Mouse (Mus musculus) c-Kit-negative CD71-positive TER-119-positive erythroid progenitor cells, embryonic 14.5 days (primary cell): Measurements from ENCODE around the gene Sumf1.

Source experiments
- DNase-seq: peaks from one replicate; pipeline ENCODE4 v3.0.0-alpha.2; 2013; ENCODE audit warnings: low read depth, low spot score

Gene Sumf1

DNA sequence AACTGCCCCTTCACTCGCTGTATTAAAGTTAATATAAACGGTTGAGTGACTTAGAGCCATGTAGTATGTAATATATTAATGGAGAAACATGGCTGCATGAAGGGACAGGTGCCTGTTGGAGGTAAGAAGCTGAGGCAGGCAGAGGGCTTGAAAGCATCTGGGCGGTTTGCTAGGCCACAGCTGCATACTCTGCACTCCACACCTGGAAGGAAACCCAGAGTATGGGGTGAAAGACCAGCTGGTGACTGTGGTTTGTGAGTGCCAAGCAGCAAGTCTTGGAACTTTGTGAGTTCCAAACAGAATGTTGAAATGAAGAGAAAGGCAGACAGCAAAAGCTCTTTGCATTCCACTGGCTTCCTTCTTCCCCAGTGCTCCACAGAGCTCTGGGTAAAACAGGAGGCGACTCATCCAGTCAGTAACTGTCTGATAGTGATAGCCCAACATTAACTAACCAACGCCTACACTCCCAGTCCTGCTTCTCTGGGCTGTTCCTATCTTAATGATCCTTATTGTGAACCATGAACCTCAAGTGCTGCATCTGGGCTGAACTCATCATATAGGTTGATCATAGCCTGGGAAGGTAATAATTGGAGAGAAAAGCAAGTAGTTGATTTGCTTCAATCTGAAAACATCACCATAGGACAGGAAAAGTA lies 21.7 kb upstream of the Sumf1 start:
- no peak for DNase-seq

GRCm38 (mm10) chr6:108206145-108206544 lies 20.8 kb upstream of the Sumf1 start:
- DNase-seq: no peak

GRCm38 (mm10) chr6:108204322-108204721 lies 18.9 kb upstream of the Sumf1 start:
- DNase-seq: no peak

- DNase-seq: no peak
These were observed 12.9 kb upstream of the Sumf1 start for GRCm38 (mm10) chr6:108198286-108198685.

GRCm38 (mm10) chr6:108197117-108197516 lies 11.7 kb upstream of the Sumf1 start:
- DNase-seq: no peak

GRCm38 (mm10) chr6:108196665-108197064 lies 11.3 kb upstream of the Sumf1 start:
- no peak for DNase-seq

- no peak for DNase-seq
These were observed 7.2 kb upstream of the Sumf1 start for GRCm38 (mm10) chr6:108192632-108193031.

DNA sequence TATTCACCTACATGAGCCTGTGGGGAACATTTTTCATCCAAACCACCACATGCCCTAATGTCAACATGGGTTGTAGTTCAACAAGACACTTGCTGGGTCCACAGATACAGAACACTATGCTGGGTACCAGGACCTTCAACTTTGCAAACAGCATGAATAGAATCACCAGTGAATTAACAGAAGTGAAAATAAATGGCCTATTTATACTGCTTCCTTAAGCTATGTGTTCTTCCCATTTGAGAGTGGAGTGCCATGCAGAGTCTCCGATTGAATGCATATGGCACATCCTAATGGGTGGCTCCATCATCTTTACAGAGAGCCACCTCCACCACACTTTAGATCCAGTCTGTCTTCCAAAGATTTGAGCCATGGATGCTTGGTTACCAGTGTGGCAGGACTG lies 5.3 kb upstream of the Sumf1 start:
- no peak for DNase-seq

DNA sequence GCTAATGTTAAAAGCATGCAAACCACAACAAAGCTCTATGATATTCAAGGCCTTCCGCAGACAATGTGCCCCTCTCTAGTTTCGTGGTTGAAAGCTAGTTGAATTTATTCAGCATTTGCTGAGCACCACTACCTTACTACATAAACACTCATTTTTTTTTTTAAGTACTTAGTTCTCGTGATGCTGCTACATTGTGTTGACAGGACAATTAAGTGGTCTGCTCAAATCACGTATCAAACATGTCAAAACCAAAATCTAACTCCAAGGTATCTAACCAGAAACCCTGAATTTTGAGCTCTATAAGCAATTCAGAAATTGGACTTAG lies 265 bp upstream of the Sumf1 start:
- DNase-seq: no peak

GRCm38 (mm10) chr6:108179087-108179486 lies 6.3 kb downstream of the Sumf1 start:
- DNase-seq: no peak

- no peak for DNase-seq
These were observed 11.2 kb downstream of the Sumf1 start for GRCm38 (mm10) chr6:108174181-108174580.

DNA sequence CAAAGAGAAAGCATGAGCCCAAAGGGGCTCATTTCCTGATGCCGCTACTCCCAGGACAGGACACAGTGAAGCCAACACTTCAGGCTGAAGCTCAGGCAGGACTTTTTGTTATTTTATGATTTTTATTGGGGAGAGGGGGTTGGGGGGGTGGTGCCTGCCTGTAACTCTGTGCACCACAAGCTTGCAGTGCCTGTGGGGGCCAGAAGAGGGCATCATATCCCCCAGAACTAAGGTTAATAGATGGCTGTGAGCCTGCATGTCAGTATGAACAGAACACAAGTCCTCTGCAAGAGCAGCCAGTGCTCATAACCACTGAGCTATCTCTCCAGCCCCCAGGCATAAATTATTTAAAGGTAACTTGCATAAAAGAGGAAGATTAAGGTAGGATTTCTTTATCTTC lies 13.2 kb downstream of the Sumf1 start:
- no peak for DNase-seq

- no peak for DNase-seq
These were observed 15.9 kb downstream of the Sumf1 start for GRCm38 (mm10) chr6:108169466-108169865.

DNA sequence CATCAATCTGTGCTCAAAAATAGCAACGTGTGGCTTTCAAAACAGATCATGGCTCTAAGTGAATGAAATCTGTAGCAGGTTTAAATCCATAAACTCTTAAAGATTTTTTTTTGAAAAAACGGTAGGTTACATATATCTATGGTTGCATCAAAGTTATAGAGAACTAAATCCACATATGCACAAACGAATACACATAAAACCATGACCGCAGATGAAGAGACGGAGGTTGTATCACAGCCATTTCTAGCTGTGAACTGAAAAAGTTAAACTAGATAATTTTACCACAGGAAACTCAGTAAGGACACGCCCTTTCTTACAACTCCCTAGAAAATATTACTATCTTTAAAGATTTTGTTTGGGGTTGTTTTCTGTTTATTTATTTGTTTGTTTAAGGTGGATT lies 16.7 kb downstream of the Sumf1 start:
- no peak for DNase-seq

DNA sequence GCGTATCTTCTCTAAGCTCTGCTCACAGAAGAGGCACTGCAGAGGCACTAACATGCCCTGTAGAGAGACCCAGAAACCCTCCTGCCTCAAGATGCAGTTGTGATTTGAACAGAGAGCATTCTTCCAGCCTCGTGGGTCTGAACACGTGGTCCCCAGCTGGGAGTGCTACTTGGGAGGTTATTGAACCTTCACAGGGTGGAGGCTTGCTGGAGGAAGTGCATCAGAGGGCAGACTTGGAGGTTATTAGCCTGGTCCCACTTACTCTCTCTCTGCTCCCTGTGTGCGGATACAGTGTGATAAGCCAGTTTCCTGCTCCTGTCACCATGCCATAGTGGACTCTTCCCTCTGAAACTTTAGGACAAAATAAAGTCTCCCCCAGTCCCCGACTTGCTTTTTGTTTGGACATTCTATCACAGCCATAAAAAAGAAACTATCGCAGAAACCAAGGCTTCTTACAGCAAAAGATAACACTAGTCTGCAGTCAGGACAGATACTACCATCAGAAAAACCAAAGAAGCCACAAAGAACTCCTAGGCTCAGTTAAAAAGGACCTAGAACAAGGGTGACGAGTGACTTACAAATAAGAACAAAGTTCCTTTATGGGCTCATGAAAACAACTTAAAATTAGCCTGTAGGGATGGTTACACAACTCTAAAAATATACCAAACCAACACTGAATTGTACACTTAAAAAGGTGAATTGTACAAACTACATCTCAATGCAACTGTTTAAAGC lies 17.3 kb downstream of the Sumf1 start:
- DNase-seq: no peak

DNA sequence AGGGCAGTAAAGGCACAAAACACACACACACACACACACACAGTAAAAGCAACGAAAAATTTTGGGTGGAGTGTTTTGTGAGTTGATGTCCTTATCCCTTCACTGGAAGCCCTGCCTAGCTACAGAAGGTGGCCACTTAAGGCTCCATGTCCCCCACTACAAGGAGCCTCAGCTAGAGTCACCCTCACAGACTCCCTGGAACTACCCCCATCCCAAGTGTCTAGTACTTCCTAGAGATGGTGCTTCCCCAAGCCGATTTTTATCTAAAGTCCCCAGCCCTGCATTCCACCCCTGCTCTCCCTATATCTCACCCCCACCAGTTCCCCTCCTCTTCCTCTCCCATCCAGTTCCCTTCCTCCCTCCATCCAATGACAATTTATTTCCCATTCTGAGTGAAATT lies 19.8 kb downstream of the Sumf1 start:
- DNase-seq: no peak

DNA sequence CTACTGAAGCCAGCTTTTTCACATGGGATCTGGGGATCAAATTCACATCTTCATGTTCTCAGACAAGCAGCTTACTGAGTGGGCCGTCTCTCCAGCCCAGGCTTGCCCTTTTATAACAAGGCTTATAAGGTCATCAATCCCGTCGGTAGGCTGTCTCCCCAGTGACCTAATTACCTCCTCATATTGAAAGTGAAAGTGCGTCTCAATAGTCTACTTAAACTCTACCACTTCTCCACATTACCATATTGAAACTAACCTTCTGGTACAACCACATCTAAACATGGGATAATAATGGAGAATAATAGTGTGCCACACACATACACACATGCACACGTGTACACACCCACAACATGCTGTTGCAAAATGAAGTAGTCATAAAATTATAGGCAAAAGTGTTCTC lies 20.4 kb downstream of the Sumf1 start:
- no peak for DNase-seq

DNA sequence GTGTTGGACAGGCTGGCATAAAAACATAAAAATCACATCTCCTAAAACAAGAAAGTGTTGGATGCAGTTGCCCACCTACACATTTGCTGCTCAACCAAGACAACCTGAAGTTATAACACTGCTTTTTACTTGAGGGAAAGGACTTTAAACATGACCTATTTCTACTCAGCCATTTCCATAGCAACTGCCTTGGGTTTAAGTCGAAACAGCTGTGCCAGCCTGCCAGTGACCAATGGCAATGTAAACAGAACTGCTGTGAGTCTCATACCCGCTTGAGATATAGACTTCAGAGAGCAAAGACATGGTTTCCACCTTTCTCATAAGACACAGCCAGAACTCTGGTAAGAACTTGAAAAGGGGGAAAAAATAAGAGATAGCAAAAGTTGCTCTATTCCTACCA lies 24.8 kb downstream of the Sumf1 start:
- DNase-seq: no peak

DNA sequence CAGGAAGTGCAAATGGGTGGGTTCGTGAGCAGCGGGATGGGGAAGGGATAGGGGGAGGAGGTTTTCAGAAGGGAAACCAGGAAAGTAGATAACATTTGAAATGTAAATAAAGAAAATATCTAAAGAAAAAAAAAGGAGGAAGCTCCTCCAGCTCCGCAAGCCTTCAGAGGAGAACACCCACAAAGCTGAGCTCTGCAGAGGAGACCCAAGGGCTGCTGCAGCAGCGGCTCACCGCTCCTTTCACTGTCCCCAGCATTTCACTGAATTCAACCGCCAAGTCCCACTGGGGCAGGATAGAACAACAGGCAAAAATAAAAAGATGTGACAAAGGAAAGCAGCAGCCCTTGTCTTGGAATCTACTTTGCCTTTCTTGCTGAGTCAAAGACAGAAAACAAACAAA lies 28.5 kb downstream of the Sumf1 start:
- DNase-seq: no peak

DNA sequence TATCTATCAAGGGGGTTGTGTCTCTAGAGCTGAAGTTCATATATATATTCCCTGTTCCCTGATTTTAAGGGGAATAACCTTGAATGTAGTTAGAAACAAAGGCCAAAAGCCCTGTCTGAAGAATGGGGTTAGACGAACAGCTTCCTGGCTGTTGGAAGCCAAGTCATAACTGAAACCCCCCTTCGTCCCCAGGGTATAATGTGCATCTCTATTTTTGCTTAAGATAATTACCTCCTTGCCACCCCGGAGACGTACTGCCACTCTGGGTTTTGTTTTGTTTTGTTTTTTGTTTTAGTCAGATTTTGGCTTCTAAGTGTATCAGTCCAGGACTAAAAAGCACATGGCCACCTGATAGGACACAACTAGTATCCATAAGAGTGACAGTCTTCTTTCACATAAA lies 31.1 kb downstream of the Sumf1 start:
- no peak for DNase-seq

DNA sequence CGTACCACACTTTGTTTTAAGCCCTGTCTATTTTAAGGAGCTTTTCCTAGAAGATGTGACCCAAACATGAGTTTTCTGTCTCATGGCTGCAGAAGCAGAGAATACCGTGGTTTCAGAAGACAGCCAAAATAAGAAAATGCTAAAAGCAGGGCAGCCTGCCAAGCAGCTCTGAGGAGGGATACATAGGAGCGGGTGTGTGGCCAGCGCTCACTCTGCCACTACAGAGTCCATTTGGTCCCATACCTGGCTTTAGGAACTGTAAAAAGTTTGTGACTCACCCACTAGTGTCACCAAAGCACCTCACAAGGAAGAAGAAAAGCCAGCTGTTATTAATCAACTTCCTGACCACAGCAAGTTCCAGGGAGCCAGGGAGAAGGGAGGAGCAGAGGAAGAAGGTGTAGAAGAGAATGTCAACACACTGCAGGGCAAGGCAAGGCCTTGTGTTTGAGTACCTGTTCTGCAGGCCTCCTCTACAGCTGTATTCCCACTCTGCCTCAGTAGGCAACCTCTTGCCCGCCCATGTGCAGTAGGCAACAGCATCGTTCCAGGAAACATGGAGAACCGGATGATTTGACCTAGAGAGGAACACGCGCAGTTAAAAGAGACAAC lies 32.6 kb downstream of the Sumf1 start:
- DNase-seq: no peak

- DNase-seq: no peak
These were observed 33.3 kb downstream of the Sumf1 start for GRCm38 (mm10) chr6:108152081-108152480.

- no peak for DNase-seq
These were observed 36.1 kb downstream of the Sumf1 start for GRCm38 (mm10) chr6:108149235-108149634.
